In the genomic region with DNA sequence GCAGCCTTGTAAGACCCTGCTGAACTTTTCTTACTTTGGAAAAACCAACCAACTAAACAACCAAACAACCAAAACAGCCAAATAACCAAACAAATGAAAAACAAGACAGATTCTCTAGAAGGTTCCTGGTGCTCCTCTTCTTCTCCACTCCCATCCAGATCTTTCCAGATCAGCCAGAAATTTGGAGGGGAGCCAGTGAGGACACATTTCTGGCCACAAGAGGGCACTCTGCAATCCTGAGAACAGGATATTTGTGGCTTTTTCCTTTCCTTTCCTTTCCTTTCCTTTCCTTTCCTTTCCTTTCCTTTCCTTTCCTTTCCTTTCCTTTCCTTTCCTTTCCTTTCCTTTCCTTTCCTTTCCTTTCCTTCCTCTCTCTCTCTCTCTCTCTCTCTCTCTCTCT, we compare ENCODE assay signal across 8 mouse cellular contexts.
DNase-seq lines count a peak whose midpoint lies in the region; ATAC-seq and TF ChIP-seq lines count a peak whose summit lies in the region.
"Not testable (repeated sequence)": the region's sequence is repeated elsewhere in the genome, so short reads cannot be mapped to it uniquely, and the experiment has no call there.

No protein-coding gene starts in this region.

- peak; percentile 16 for DNase-seq in CD4-positive, CD25-positive, alpha-beta regulatory T cell, adult 2 months (ENCODE audit: low read depth, low spot score)
- DNase-seq in adrenal gland, postnatal 4 days (ENCODE audit: low spot score in 2 of 2), result peak; percentile 11 to 37
- DNase-seq in embryonic facial prominence, embryonic 11.5 days (ENCODE audit: low spot score), result peak; percentile 72
- DNase-seq in heart, adult 2 months, result peak; percentile 51 to 71
- peak; percentile 76 for DNase-seq in kidney, postnatal 14 days
- peak; percentile 76 for DNase-seq in left cerebral cortex, postnatal 4 days
- DNase-seq in midbrain, postnatal 0 days (ENCODE audit: low spot score), result peak; percentile 80
- DNase-seq in spleen, adult 2 months (ENCODE audit: low read depth in 1 of 2, low spot score in 2 of 2), result not testable (repeated sequence)

- TF ChIP-seq CTCF in heart, adult 2 months (IDR thresholded peaks at IDR 0.05), result peak; percentile 78
- TF ChIP-seq CTCF in midbrain, postnatal 0 days (IDR thresholded peaks at IDR 0.05), result peak; percentile 84
- peak; percentile 15; the same call in 1 of the 2 replicates for TF ChIP-seq CTCF in spleen, adult 2 months (IDR thresholded peaks at IDR 0.05; ENCODE audit: extremely low read depth, insufficient read depth, insufficient read length, insufficient replicate concordance)

- not testable (repeated sequence) for H3K4me2 ChIP-seq in embryonic facial prominence, embryonic 11.5 days (ENCODE audit: low read depth, low read length); midbrain, postnatal 0 days (ENCODE audit: low read depth, low read length, poor library complexity, severe bottlenecking)

- H3K9ac ChIP-seq in embryonic facial prominence, embryonic 11.5 days (replicated peaks; ENCODE audit: low read length); heart, adult 2 months (ENCODE audit: low read depth, low read length); midbrain, postnatal 0 days (replicated peaks; ENCODE audit: low read length, poor library complexity, severe bottlenecking): not testable (repeated sequence)

- H3K36me3 ChIP-seq in embryonic facial prominence, embryonic 11.5 days (replicated peaks; ENCODE audit: control insufficient read depth, insufficient read depth, low read depth, low read length); heart, adult 2 months (ENCODE audit: control insufficient read depth, insufficient read depth, low read length); midbrain, postnatal 0 days (ENCODE audit: insufficient read depth, low read length); spleen, adult 2 months (ENCODE audit: control insufficient read depth, insufficient read depth, low read length): not testable (repeated sequence)

- not testable (repeated sequence) for H3K9me3 ChIP-seq in embryonic facial prominence, embryonic 11.5 days (replicated peaks; ENCODE audit: control insufficient read depth, low read length); midbrain, postnatal 0 days (ENCODE audit: low read length)

- H3K27ac ChIP-seq in embryonic facial prominence, embryonic 11.5 days (replicated peaks; ENCODE audit: low read depth, low read length); heart, adult 2 months; midbrain, postnatal 0 days (ENCODE audit: low read depth, low read length); spleen, adult 2 months (ENCODE audit: insufficient read depth, low read length): not testable (repeated sequence)

- not testable (repeated sequence) for H3K4me3 ChIP-seq in embryonic facial prominence, embryonic 11.5 days (ENCODE audit: low read depth, low read length); heart, adult 2 months; midbrain, postnatal 0 days (ENCODE audit: low read depth, low read length); spleen, adult 2 months (ENCODE audit: extremely low read depth, insufficient read depth, insufficient read length)

- H3K79me2 ChIP-seq in heart, adult 2 months (replicated peaks; ENCODE audit: control insufficient read depth, insufficient read depth, low read length), result not testable (repeated sequence)

- not testable (repeated sequence) for ATAC-seq in embryonic facial prominence, embryonic 11.5 days (replicated peaks; ENCODE audit: insufficient number of reproducible peaks, low FRiP score, low TSS enrichment, low read depth); midbrain, postnatal 0 days (ENCODE audit: low FRiP score)

- TF ChIP-seq EP300 in heart, adult 2 months (IDR thresholded peaks at IDR 0.05; ENCODE audit: insufficient read depth, low read depth, low read length), result not testable (repeated sequence)

- TF ChIP-seq POLR2A in heart, adult 2 months (IDR thresholded peaks at IDR 0.05; ENCODE audit: insufficient read depth, low read depth, low read length); spleen, adult 2 months (IDR thresholded peaks at IDR 0.05; ENCODE audit: low read depth, low read length): not testable (repeated sequence)

- not testable (repeated sequence) for H3K27me3 ChIP-seq in embryonic facial prominence, embryonic 11.5 days (ENCODE audit: control insufficient read depth, insufficient read depth, low read length); heart, adult 2 months (ENCODE audit: control insufficient read depth, insufficient read depth, low read length); midbrain, postnatal 0 days (ENCODE audit: insufficient read depth, low read length); spleen, adult 2 months (ENCODE audit: control insufficient read depth, insufficient read depth, low read length)

- not testable (repeated sequence) for H3K4me1 ChIP-seq in embryonic facial prominence, embryonic 11.5 days (ENCODE audit: control insufficient read depth, insufficient read depth, low read length); heart, adult 2 months (ENCODE audit: control insufficient read depth, insufficient read depth, low read length); midbrain, postnatal 0 days (ENCODE audit: insufficient read depth, low read length); spleen, adult 2 months (ENCODE audit: control insufficient read depth, insufficient read depth, insufficient read length)

- intact Hi-C loops in heart, adult 2 months (cut with DNase I), result loop anchor here (5.0 to 10.0 kb wide), 4 partner anchors 102 to 383 kb away; a partner anchor contains a TSS
- intact Hi-C loops in left cerebral cortex, postnatal 4 days (cut with DNase I), result loop anchor here (5.0 kb wide), 1 partner anchor 383 kb away; a partner anchor contains a TSS

Comparison
In these comparisons a context has a peak if more than half of its experiments do, and no peak if none do; other contexts are left out.
1. CTCF ChIP-seq: peak in every context shown above with its lines; median percentile 84 in midbrain, postnatal 0 days; 78 in heart, adult 2 months; 15 in spleen, adult 2 months.